Mouse (Mus musculus): ENCODE data around the gene Cga. TPM values are rescaled to one million over a fixed set of nuclear protein-coding genes. Genes with fewer than 3 reads are reported as not detected.
A peak's percentile ranks its signal among the peaks of the same experiment; 100 is the strongest.
"Not testable (repeated sequence)": the region's sequence is repeated elsewhere in the genome, so short reads cannot be mapped to it uniquely, and the experiment has no call there.

Cga gene
- polyA plus RNA-seq, 1 experiment from 2014 or later = not detected

GRCm38 (mm10) chr4:34901582-34901981 lies 8.0 kb downstream of the Cga start:
- not testable (repeated sequence) for H3K9ac ChIP-seq (ENCODE audit: low read length); ATAC-seq (ENCODE audit: low read depth); H3K9me3 ChIP-seq (ENCODE audit: control insufficient read depth, low read length); H3K4me3 ChIP-seq (ENCODE audit: low read length); H3K27ac ChIP-seq (ENCODE audit: low read length); H3K27me3 ChIP-seq (ENCODE audit: control insufficient read depth, insufficient read depth, low read depth, low read length); H3K4me1 ChIP-seq (replicated peaks; ENCODE audit: control insufficient read depth, insufficient read depth, low read length); H3K36me3 ChIP-seq (ENCODE audit: control insufficient read depth, insufficient read depth, low read length); H3K4me2 ChIP-seq (ENCODE audit: low read depth, low read length)
- 27% methylated on average over 3 of the region's 3 CpGs for WGBS

- no peaks in the 10 kb centered on the region for H3K4me1 ChIP-seq (replicated peaks; ENCODE audit: control insufficient read depth, insufficient read depth, low read length)
- no peak overlapping the region for H3K4me2 ChIP-seq (ENCODE audit: low read depth, low read length)
- no peaks in the 10 kb centered on the region for H3K9me3 ChIP-seq (ENCODE audit: control insufficient read depth, low read length)
- H3K27me3 ChIP-seq (ENCODE audit: control insufficient read depth, insufficient read depth, low read depth, low read length) = no peaks in the 10 kb centered on the region
- no peaks in the 10 kb centered on the region for H3K36me3 ChIP-seq (ENCODE audit: control insufficient read depth, insufficient read depth, low read length)
- 68% methylated on average over 5 of the region's 5 CpGs for WGBS
- H3K9ac ChIP-seq (ENCODE audit: low read length) = no peak overlapping the region
- no peak overlapping the region for H3K27ac ChIP-seq (ENCODE audit: low read length)
- no peak overlapping the region for H3K4me3 ChIP-seq (ENCODE audit: low read length)
- no peak for ATAC-seq (ENCODE audit: low read depth)
Observed at GRCm38 (mm10) chr4:34905396-34905795, 11.8 kb downstream of the Cga start.

GRCm38 (mm10) chr4:34906151-34906550 lies 12.6 kb downstream of the Cga start:
- Histone ChIP-seq H3K36me3 (ENCODE audit: control insufficient read depth, insufficient read depth, low read length) (no peaks in the 10 kb centered on the region), H3K4me2 (ENCODE audit: low read depth, low read length) (no peak overlapping the region), H3K9me3 (ENCODE audit: control insufficient read depth, low read length) (no peaks in the 10 kb centered on the region), H3K27me3 (ENCODE audit: control insufficient read depth, insufficient read depth, low read depth, low read length) (no peaks in the 10 kb centered on the region), H3K9ac (ENCODE audit: low read length) (no peak overlapping the region), H3K27ac (ENCODE audit: low read length) (no peak overlapping the region), H3K4me1 (replicated peaks; ENCODE audit: control insufficient read depth, insufficient read depth, low read length) (no peaks in the 10 kb centered on the region), H3K4me3 (ENCODE audit: low read length) (no peak overlapping the region)
- no peak for ATAC-seq (ENCODE audit: low read depth)
- WGBS = 74% methylated on average over 4 of the region's 4 CpGs

- H3K9ac ChIP-seq (ENCODE audit: low read length) = no peak overlapping the region
- H3K4me2 ChIP-seq (ENCODE audit: low read depth, low read length) = no peak overlapping the region; the same call in 1 of the 2 replicates
- no peaks in the 10 kb centered on the region for H3K27me3 ChIP-seq (ENCODE audit: control insufficient read depth, insufficient read depth, low read depth, low read length)
- no peak overlapping the region for H3K4me3 ChIP-seq (ENCODE audit: low read length)
- H3K36me3 ChIP-seq (ENCODE audit: control insufficient read depth, insufficient read depth, low read length) = no peaks in the 10 kb centered on the region
- no peak overlapping the region for H3K27ac ChIP-seq (ENCODE audit: low read length)
- 40% methylated on average over 14 of the region's 14 CpGs for WGBS
- H3K9me3 ChIP-seq (ENCODE audit: control insufficient read depth, low read length) = no peaks in the 10 kb centered on the region
- no peaks in the 10 kb centered on the region for H3K4me1 ChIP-seq (replicated peaks; ENCODE audit: control insufficient read depth, insufficient read depth, low read length)
- ATAC-seq (ENCODE audit: low read depth) = 0 out of 2 replicates have a peak, but pooled peaks have one; percentile 34
Observed at GRCm38 (mm10) chr4:34907026-34907425, 13.4 kb downstream of the Cga start.

GRCm38 (mm10) chr4:34908127-34908526 lies 14.5 kb downstream of the Cga start:
- no peak overlapping the region for H3K4me2 ChIP-seq (ENCODE audit: low read depth, low read length)
- no peaks in the 10 kb centered on the region for H3K4me1 ChIP-seq (replicated peaks; ENCODE audit: control insufficient read depth, insufficient read depth, low read length)
- H3K36me3 ChIP-seq (ENCODE audit: control insufficient read depth, insufficient read depth, low read length) = no peaks in the 10 kb centered on the region
- H3K27ac ChIP-seq (ENCODE audit: low read length) = no peak overlapping the region
- H3K9me3 ChIP-seq (ENCODE audit: control insufficient read depth, low read length) = no peaks in the 10 kb centered on the region
- no peak overlapping the region for H3K9ac ChIP-seq (ENCODE audit: low read length)
- WGBS = 57% methylated on average over 7 of the region's 7 CpGs
- H3K27me3 ChIP-seq (ENCODE audit: control insufficient read depth, insufficient read depth, low read depth, low read length) = no peaks in the 10 kb centered on the region
- peak; percentile 96 for ATAC-seq (ENCODE audit: low read depth)
- H3K4me3 ChIP-seq (ENCODE audit: low read length) = no peak overlapping the region

- Histone ChIP-seq H3K4me2 (ENCODE audit: low read depth, low read length) (no peak overlapping the region), H3K27ac (ENCODE audit: low read length) (no peak overlapping the region), H3K4me1 (replicated peaks; ENCODE audit: control insufficient read depth, insufficient read depth, low read length) (no peaks in the 10 kb centered on the region), H3K9ac (ENCODE audit: low read length) (no peak overlapping the region), H3K9me3 (ENCODE audit: control insufficient read depth, low read length) (no peaks in the 10 kb centered on the region), H3K36me3 (ENCODE audit: control insufficient read depth, insufficient read depth, low read length) (no peaks in the 10 kb centered on the region), H3K27me3 (ENCODE audit: control insufficient read depth, insufficient read depth, low read depth, low read length) (no peaks in the 10 kb centered on the region), H3K4me3 (ENCODE audit: low read length) (no peak overlapping the region)
- WGBS = 65% methylated on average over 3 of the region's 3 CpGs
- ATAC-seq (ENCODE audit: low read depth) = no peak
Observed at GRCm38 (mm10) chr4:34911401-34911800, 17.8 kb downstream of the Cga start.

- Histone ChIP-seq H3K27me3 (ENCODE audit: control insufficient read depth, insufficient read depth, low read depth, low read length) (no peaks in the 10 kb centered on the region), H3K27ac (ENCODE audit: low read length) (no peak overlapping the region), H3K9ac (ENCODE audit: low read length) (no peak overlapping the region), H3K4me2 (ENCODE audit: low read depth, low read length) (no peak overlapping the region), H3K4me1 (replicated peaks; ENCODE audit: control insufficient read depth, insufficient read depth, low read length) (no peaks in the 10 kb centered on the region), H3K36me3 (ENCODE audit: control insufficient read depth, insufficient read depth, low read length) (no peaks in the 10 kb centered on the region), H3K9me3 (ENCODE audit: control insufficient read depth, low read length) (no peaks in the 10 kb centered on the region), H3K4me3 (ENCODE audit: low read length) (no peak overlapping the region)
- 79% methylated on average over 3 of the region's 3 CpGs for WGBS
- no peak for ATAC-seq (ENCODE audit: low read depth)
Observed at GRCm38 (mm10) chr4:34912171-34912570, 18.6 kb downstream of the Cga start.

- Histone ChIP-seq H3K4me1 (replicated peaks; ENCODE audit: control insufficient read depth, insufficient read depth, low read length) (no peaks in the 10 kb centered on the region), H3K4me2 (ENCODE audit: low read depth, low read length) (no peak overlapping the region), H3K27me3 (ENCODE audit: control insufficient read depth, insufficient read depth, low read depth, low read length) (no peaks in the 10 kb centered on the region), H3K36me3 (ENCODE audit: control insufficient read depth, insufficient read depth, low read length) (no peaks in the 10 kb centered on the region), H3K9ac (ENCODE audit: low read length) (no peak overlapping the region), H3K27ac (ENCODE audit: low read length) (no peak overlapping the region), H3K9me3 (ENCODE audit: control insufficient read depth, low read length) (no peaks in the 10 kb centered on the region), H3K4me3 (ENCODE audit: low read length) (no peak overlapping the region)
- ATAC-seq (ENCODE audit: low read depth) = no peak
- 60% methylated on average over 7 of the region's 7 CpGs for WGBS
Observed at GRCm38 (mm10) chr4:34917400-34917799, 23.8 kb downstream of the Cga start.

- 64% methylated on average over 6 of the region's 6 CpGs for WGBS
- H3K4me3 ChIP-seq (ENCODE audit: low read length) = no peak overlapping the region
- ATAC-seq (ENCODE audit: low read depth) = no peak
- H3K4me2 ChIP-seq (ENCODE audit: low read depth, low read length) = no peak overlapping the region
- no peaks in the 10 kb centered on the region for H3K4me1 ChIP-seq (replicated peaks; ENCODE audit: control insufficient read depth, insufficient read depth, low read length)
- H3K27ac ChIP-seq (ENCODE audit: low read length) = no peak overlapping the region
- H3K27me3 ChIP-seq (ENCODE audit: control insufficient read depth, insufficient read depth, low read depth, low read length) = no peaks in the 10 kb centered on the region
- H3K9me3 ChIP-seq (ENCODE audit: control insufficient read depth, low read length) = no peaks in the 10 kb centered on the region
- no peaks in the 10 kb centered on the region for H3K36me3 ChIP-seq (ENCODE audit: control insufficient read depth, insufficient read depth, low read length)
- no peak overlapping the region for H3K9ac ChIP-seq (ENCODE audit: low read length)
Observed at GRCm38 (mm10) chr4:34922177-34922870, 28.7 kb downstream of the Cga start.

- WGBS = 71% methylated on average over 7 of the region's 7 CpGs
- not testable (repeated sequence) for H3K4me3 ChIP-seq (ENCODE audit: low read length); H3K4me2 ChIP-seq (ENCODE audit: low read depth, low read length); H3K36me3 ChIP-seq (ENCODE audit: control insufficient read depth, insufficient read depth, low read length); H3K9ac ChIP-seq (ENCODE audit: low read length); H3K9me3 ChIP-seq (ENCODE audit: control insufficient read depth, low read length); ATAC-seq (ENCODE audit: low read depth); H3K4me1 ChIP-seq (replicated peaks; ENCODE audit: control insufficient read depth, insufficient read depth, low read length); H3K27me3 ChIP-seq (ENCODE audit: control insufficient read depth, insufficient read depth, low read depth, low read length); H3K27ac ChIP-seq (ENCODE audit: low read length)
Observed at GRCm38 (mm10) chr4:34928386-34928785, 34.8 kb downstream of the Cga start.
